Mouse (Mus musculus) ovary, adult 2 months (tissue): ENCODE measurements around the gene Rel. TPM values are rescaled to one million over a fixed set of nuclear protein-coding genes. Genes with fewer than 3 reads are reported as not detected.

Experiments
- polyA plus RNA-seq: library from polyadenylated mRNA; depleted of rRNA; stranded (reverse); fragments of >200 nt; gene quantifications from 2 replicates; pipeline ENCODE4 v1.2.3, GENCODE M21; 2012; rRNA removed

Rel gene
- polyA plus RNA-seq = 3.0 and 3.3 TPM in 2 replicates

DNA sequence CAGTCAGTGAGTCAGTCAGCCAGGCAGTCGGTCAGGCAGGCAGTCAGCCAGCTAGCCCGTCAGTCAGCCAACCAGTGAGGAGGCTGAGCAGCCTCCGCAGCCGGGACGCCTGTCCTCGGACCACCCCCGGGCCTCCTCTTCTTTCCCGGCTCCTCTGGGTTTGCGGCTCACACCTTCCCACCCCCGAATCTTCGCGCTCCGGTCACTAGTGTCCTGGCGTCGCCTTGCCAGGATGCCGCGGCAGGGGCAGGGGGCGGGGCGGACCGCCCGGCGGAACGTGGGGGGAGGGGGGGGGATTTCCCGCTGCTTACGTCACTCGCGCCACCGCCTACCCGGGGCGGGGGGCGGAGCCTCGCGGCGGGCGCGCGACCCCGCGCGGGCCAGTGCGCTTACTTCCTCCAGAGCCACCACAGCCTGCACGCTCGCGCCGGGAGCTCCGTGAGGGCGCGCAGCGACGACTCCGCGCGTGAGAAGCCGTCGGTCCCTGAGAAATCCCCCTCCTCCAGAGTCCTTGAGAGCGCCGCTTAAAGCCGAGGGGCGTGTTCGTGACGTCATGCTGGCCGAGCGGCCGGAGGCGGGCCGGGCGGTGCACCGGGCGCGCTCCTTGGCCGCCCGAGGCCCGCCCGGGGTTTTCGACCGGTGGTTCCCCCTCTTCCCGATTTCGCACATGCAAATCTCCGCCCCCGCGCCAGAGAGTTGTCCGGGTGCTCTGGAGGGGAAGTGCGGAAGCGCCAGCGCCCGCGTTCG lies at the start of gene Rel:
Gene Rel, minus strand, starts transcription at position 211 of the 747 bp plus-strand sequence.

Other genes with a start within 250 kb of the Rel start
- not detected in 2 replicates for gene 1700093K21Rik, start 249.8 kb downstream of the Rel start, polyA plus RNA-seq
- gene 0610010F05Rik, start 137.3 kb downstream of the Rel start, polyA plus RNA-seq = 3.8 and 6.4 TPM in 2 replicates
- 0.93 and 1.8 TPM in 2 replicates for gene Pus10, start 105.3 kb downstream of the Rel start, polyA plus RNA-seq
- gene Pex13, start 105.0 kb downstream of the Rel start, polyA plus RNA-seq = 6.3 and 8.4 TPM in 2 replicates
- gene Papolg, start 124.3 kb upstream of the Rel start, polyA plus RNA-seq = 2.4 TPM in 2 replicates